Mouse (Mus musculus): Measurements from ENCODE around the gene Ankrd27. TPM values are rescaled to one million over a fixed set of nuclear protein-coding genes. Genes with fewer than 3 reads are reported as not detected.

Ankrd27 gene
- total RNA-seq, 2 experiments from 2014 or later, result 11.0 to 11.5 TPM

GRCm38 (mm10) chr7:35649071-35649470 lies 63.0 kb downstream of the Ankrd27 start:
- DNase-seq, result peak; percentile 68
- Histone ChIP-seq H3K4me3 (no peak overlapping the region), H3K27ac (no peak overlapping the region)
- intact Hi-C loops (cut with DNase I), result loop anchor here (5.0 to 10.0 kb wide), 3 partner anchors 62 to 1046 kb away; partner anchors contain the start of genes Ankrd27, Nudt19, Rgs9bp and Tshz3
- no peak for TF ChIP-seq CTCF (IDR thresholded peaks at IDR 0.05)

DNA sequence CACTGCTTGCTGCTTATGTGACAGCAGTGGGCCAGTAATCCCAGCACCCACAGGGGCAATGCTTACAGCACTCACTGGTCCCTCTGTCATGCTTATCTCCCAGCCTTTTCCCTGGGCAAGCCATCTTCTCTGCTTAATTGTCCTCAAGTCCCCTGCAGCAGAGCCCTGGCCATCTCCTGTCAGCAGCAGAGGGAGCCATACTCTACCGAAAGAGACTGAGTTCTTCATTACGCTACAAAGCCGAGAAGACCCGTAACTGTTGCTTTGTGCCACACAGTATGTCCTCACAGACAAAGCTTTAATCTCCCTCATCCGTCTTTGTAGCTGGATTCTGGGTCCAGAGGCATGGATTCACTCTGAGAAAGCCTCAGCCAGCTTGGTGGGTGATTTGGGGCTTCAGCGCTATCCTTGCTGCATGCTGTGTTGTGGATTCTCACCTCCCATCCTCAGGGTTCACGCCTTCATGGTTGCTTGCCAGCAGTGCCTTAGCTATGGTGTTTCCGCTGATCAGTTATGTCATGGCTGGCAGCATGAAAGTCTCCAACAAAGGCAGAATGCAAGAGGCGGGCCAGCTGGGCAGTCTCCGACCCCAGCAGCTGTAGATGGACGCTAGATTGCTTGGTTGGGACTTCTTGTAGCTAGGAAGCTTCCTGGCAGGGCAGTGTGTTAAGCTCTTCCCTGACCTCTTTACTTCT lies 64.8 kb downstream of the Ankrd27 start:
- peak; percentile 39 for DNase-seq
- peak overlapping the region; percentile 50 for H3K27ac ChIP-seq
- H3K4me3 ChIP-seq, result peak overlapping the region; percentile 56
- TF ChIP-seq CTCF (IDR thresholded peaks at IDR 0.05), result peak; percentile 51
- intact Hi-C loops (cut with DNase I), result loop anchor here (5.0 to 10.0 kb wide), 2 partner anchors 106 to 204 kb away; no protein-coding TSS in a partner anchor

- intact Hi-C loops (cut with DNase I), result loop anchor here (5.0 to 10.0 kb wide), 2 partner anchors 106 to 203 kb away; no protein-coding TSS in a partner anchor
- no peak overlapping the region for H3K4me3 ChIP-seq
- DNase-seq, result no peak
- 0 out of 2 replicates have a peak overlapping the region, but pooled peaks have one; percentile 50 for H3K27ac ChIP-seq
- peak; percentile 28; the same call in 1 of the 2 replicates for TF ChIP-seq CTCF (IDR thresholded peaks at IDR 0.05)
Measured at GRCm38 (mm10) chr7:35651583-35652270, 65.7 kb downstream of the Ankrd27 start.

DNA sequence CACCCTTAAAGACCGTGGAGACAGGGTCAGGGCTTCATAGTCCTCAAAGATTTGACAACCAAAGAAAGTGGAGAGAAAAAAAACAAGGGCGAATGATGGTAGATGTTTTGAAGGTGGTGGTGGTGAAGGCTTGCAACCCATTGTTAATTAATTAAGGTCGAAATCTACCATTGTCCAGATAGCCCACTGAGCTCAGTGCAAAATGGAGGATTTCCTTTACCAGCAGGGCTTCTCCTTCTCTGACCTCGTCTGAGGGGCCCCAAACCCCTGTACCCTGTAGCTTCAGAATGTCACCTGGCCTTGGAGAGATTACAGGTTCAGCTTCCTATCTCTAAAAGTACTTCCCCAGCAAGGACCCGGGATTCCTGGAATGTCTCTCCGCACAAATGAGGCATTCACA lies 71.8 kb downstream of the Ankrd27 start:
- DNase-seq, result no peak
- H3K27ac ChIP-seq, result no peak overlapping the region
- intact Hi-C loops (cut with DNase I), result loop anchor here (10.0 kb wide), 1 partner anchor 197 kb away; no protein-coding TSS in a partner anchor
- no peak overlapping the region for H3K4me3 ChIP-seq
- no peak for TF ChIP-seq CTCF (IDR thresholded peaks at IDR 0.05)

- intact Hi-C loops (cut with DNase I), result loop anchor here (10.0 kb wide), 1 partner anchor 196 kb away; no protein-coding TSS in a partner anchor
- peak; percentile 26 for DNase-seq
- Histone ChIP-seq H3K27ac (no peak overlapping the region), H3K4me3 (no peak overlapping the region)
- TF ChIP-seq CTCF (IDR thresholded peaks at IDR 0.05), result peak; percentile 91
Measured at GRCm38 (mm10) chr7:35659173-35659572, 73.1 kb downstream of the Ankrd27 start.

DNA sequence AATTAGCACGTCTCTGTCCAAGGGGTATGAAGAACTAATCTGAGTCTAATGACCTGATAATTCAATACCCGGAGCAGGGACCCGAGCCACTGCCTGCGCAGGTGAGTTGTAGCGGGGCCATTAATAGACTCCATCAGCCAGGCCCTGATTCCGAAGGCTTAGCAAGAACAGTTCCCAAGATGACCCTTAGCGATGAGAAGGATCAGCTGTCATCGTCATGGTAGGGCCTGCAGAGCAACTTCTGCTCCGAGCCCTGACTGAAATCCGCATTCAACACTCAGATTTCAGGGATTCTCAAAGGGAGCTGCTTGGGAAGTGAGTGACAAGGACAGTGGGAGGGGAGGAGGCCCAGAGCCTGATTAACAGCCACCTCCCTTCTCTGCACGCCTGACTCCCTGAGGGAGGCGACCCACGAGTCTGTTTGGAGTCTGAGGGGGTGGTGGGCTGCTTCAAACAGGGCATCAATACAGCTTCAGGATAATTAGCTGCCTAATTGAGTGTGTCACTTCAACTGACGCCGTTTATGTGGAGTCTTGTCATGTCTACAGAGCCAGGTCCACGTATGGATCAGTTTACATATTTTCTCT lies 77.8 kb downstream of the Ankrd27 start:
- intact Hi-C loops (cut with DNase I), result no loop called here

GRCm38 (mm10) chr7:35668066-35669041 lies 82.3 kb downstream of the Ankrd27 start:
- no peak overlapping the region for H3K27ac ChIP-seq
- H3K4me3 ChIP-seq, result no peak overlapping the region
- no peak for TF ChIP-seq CTCF (IDR thresholded peaks at IDR 0.05)
- DNase-seq, result no peak
- intact Hi-C loops (cut with DNase I), result no loop called here

More for the DNA sequence above, 77.8 kb downstream of the Ankrd27 start:
- Histone ChIP-seq H3K4me3 (no peak overlapping the region), H3K27ac (no peak overlapping the region)
- no peak for DNase-seq
- TF ChIP-seq CTCF (IDR thresholded peaks at IDR 0.05), result no peak

GRCm38 (mm10) chr7:35678976-35679375 lies 92.9 kb downstream of the Ankrd27 start:
- Histone ChIP-seq H3K27ac (no peak overlapping the region), H3K4me3 (no peak overlapping the region)
- no peak for DNase-seq
- no peak for TF ChIP-seq CTCF (IDR thresholded peaks at IDR 0.05)
- intact Hi-C loops (cut with DNase I), result no loop called here

DNA sequence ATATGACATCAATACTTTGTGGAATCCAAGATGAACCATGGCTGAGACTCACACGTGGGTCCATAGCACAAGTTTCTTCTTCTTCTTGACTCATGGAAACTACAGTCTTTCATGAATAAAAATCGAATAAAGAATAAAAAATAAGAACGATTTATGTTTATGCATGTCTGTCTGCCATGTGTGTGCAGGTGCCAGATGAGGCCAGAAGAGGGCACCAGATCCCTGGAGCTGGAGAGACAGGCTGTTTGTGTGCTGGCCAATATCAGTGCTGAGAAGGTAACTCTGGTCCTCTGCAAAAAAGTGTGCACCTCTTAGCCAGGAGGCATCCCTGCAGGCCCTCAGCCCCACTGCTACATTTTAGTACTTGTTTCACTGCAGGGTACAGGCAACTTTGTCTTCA lies 95.5 kb downstream of the Ankrd27 start:
- intact Hi-C loops (cut with DNase I), result loop anchor here (10.0 kb wide), 1 partner anchor 173 kb away; no protein-coding TSS in a partner anchor
- no peak for DNase-seq
- H3K27ac ChIP-seq, result no peak overlapping the region
- TF ChIP-seq CTCF (IDR thresholded peaks at IDR 0.05), result peak; percentile 38
- no peak overlapping the region for H3K4me3 ChIP-seq

GRCm38 (mm10) chr7:35683409-35684122 lies 97.5 kb downstream of the Ankrd27 start:
- no peak for TF ChIP-seq CTCF (IDR thresholded peaks at IDR 0.05)
- Histone ChIP-seq H3K27ac (no peak overlapping the region), H3K4me3 (no peak overlapping the region)
- DNase-seq, result no peak
- intact Hi-C loops (cut with DNase I), result loop anchor here (10.0 kb wide), 1 partner anchor 171 kb away; no protein-coding TSS in a partner anchor

DNA sequence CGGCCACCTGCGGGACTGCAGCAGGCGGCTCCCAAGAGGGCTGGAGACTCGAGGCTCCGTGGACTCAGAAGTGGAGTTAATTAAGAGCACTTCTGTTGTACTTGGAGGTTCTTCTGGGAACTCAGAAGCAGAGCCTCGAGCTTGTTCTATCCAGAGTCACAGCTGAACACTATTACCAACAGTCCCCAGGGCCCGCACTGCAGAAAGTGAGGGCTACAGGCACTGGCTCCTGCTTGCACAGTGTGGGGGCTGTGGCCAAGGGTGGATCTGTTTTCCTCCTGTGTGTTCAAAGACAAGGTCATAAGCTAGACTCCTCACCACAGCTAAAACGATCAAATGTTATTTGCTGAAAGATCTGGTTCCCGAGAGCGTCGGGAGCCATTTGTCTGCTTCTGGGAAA lies 100.2 kb downstream of the Ankrd27 start:
- Histone ChIP-seq H3K27ac (peak overlapping the region; percentile 59), H3K4me3 (peak overlapping the region; percentile 56)
- DNase-seq, result peak; percentile 53
- intact Hi-C loops (cut with DNase I), result loop anchor here (1.0 to 10.0 kb wide), 2 partner anchors 68 to 169 kb away; partner anchors contain the start of gene Dpy19l3
- TF ChIP-seq CTCF (IDR thresholded peaks at IDR 0.05), result no peak

Measured in gastrocnemius, adult 2 months (tissue).